Mouse (Mus musculus) embryo, embryonic 11 days (tissue): ENCODE measurements around the gene Hdgfl3.
A peak's percentile ranks its signal among the peaks of the same experiment; 100 is the strongest.
"Not testable (repeated sequence)": the region's sequence is repeated elsewhere in the genome, so short reads cannot be mapped to it uniquely, and the experiment has no call there.

Experiments
- DNase-seq: peaks from one replicate; pipeline ENCODE4 v3.0.0-alpha.2; 2015

Hdgfl3 gene

GRCm38 (mm10) chr7:81851706-81852105, 82.6 kb downstream of the Hdgfl3 start:
- DNase-seq = no peak

- no peak for DNase-seq
These were observed 84.1 kb downstream of the Hdgfl3 start for GRCm38 (mm10) chr7:81850171-81850570.

GRCm38 (mm10) chr7:81849633-81850032, 84.6 kb downstream of the Hdgfl3 start:
- DNase-seq = no peak

- DNase-seq = no peak
These were observed 85.1 kb downstream of the Hdgfl3 start for GRCm38 (mm10) chr7:81849214-81849613.

- DNase-seq = no peak
These were observed 86.5 kb downstream of the Hdgfl3 start for GRCm38 (mm10) chr7:81847777-81848176.

- DNase-seq = peak; percentile 24
These were observed 87.3 kb downstream of the Hdgfl3 start for GRCm38 (mm10) chr7:81847010-81847409.

- no peak for DNase-seq
These were observed 88.3 kb downstream of the Hdgfl3 start for GRCm38 (mm10) chr7:81846008-81846407.

- no peak for DNase-seq
These were observed 89.0 kb downstream of the Hdgfl3 start for GRCm38 (mm10) chr7:81845313-81845712.

GRCm38 (mm10) chr7:81844801-81845200, 89.5 kb downstream of the Hdgfl3 start:
- DNase-seq = no peak

GRCm38 (mm10) chr7:81843903-81844302, 90.4 kb downstream of the Hdgfl3 start:
- DNase-seq = no peak

- no peak for DNase-seq
These were observed 91.3 kb downstream of the Hdgfl3 start for GRCm38 (mm10) chr7:81842998-81843397.

GRCm38 (mm10) chr7:81842141-81842540, 92.1 kb downstream of the Hdgfl3 start:
- DNase-seq = no peak

GRCm38 (mm10) chr7:81841439-81841838, 92.8 kb downstream of the Hdgfl3 start:
- DNase-seq = no peak

GRCm38 (mm10) chr7:81840661-81841181, 93.6 kb downstream of the Hdgfl3 start:
- DNase-seq = no peak

- no peak for DNase-seq
These were observed 94.5 kb downstream of the Hdgfl3 start for GRCm38 (mm10) chr7:81839746-81840145.

- DNase-seq = not testable (repeated sequence)
These were observed 96.5 kb downstream of the Hdgfl3 start for GRCm38 (mm10) chr7:81837771-81838170.

GRCm38 (mm10) chr7:81835430-81835829, 98.8 kb downstream of the Hdgfl3 start:
- no peak for DNase-seq

- DNase-seq = no peak
These were observed 99.4 kb downstream of the Hdgfl3 start for GRCm38 (mm10) chr7:81834847-81835246.
